Mouse (Mus musculus): ENCODE measurements around the gene Tbc1d1.

DNA sequence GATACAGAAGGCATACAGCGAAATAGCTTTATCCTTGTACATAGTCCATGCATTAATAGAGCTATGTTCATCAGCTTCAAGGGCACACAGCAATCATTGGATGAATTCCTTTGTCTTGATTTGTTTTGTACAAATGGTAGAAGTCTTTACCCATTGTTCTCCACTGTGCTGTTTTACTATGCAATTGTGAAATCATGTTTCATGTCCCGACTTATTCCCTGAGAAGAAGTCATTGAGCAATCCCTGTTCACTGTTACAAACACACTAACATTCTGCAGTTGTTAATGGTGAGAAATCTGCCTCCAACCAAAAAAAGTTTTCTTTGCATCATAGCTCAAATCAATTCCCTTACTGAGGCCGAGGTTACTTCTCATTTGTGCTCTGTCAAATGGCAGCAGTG is 15.9 kb upstream of the Tbc1d1 start:
- TF ChIP-seq FLI1 (IDR thresholded peaks at IDR 0.05; ENCODE audit: low read length) = no peak
- TF ChIP-seq GATA1 (IDR thresholded peaks at IDR 0.05; ENCODE audit: borderline replicate concordance, low read length) = no peak

Data from megakaryocyte, embryonic 14.5 days (primary cell).